Mouse (Mus musculus) adrenal gland, postnatal 14 days (tissue): ENCODE data around the gene Olfr1423. TPM values are rescaled to one million over a fixed set of nuclear protein-coding genes. Genes with fewer than 3 reads are reported as not detected.

Experiments
- total RNA-seq: library from RNA; stranded (reverse); gene quantifications from 2 replicates; pipeline ENCODE4 v1.2.3, GENCODE M21; 2021

The Olfr1423 gene
- total RNA-seq, 1 experiment from 2014 or later: not detected

Other genes starting within 250 kb of the Olfr1423 start
- gene Stx3, start 221.9 kb downstream of the Olfr1423 start, total RNA-seq: 8.0 and 10.1 TPM in 2 replicates
- not detected in 2 replicates for gene Olfr1417, start 202.1 kb downstream of the Olfr1423 start, total RNA-seq
- gene Olfr1418, start 180.3 kb downstream of the Olfr1423 start, total RNA-seq: not detected in 2 replicates
- gene Olfr1419, start 166.2 kb downstream of the Olfr1423 start, total RNA-seq: not detected in 2 replicates
- gene Olfr1420, start 154.8 kb downstream of the Olfr1423 start, total RNA-seq: not detected in 2 replicates
- 30.2 and 31.7 TPM in 2 replicates for gene Patl1, start 128.9 kb downstream of the Olfr1423 start, total RNA-seq
- gene Osbp, start 75.4 kb downstream of the Olfr1423 start, total RNA-seq: 63.9 and 65.6 TPM in 2 replicates
- not detected in 2 replicates for gene Olfr1424, start 21.4 kb upstream of the Olfr1423 start, total RNA-seq
- gene Olfr1425, start 36.4 kb upstream of the Olfr1423 start, total RNA-seq: not detected in 2 replicates
- not detected in 2 replicates for gene Olfr1426, start 50.7 kb upstream of the Olfr1423 start, total RNA-seq
- not detected in 2 replicates for gene Olfr1427, start 62.0 kb upstream of the Olfr1423 start, total RNA-seq
- not detected in 2 replicates for gene Olfr1428, start 74.6 kb upstream of the Olfr1423 start, total RNA-seq
- not detected in 2 replicates for gene Olfr76, start 81.9 kb upstream of the Olfr1423 start, total RNA-seq
- gene Olfr1555-ps1, start 128.8 kb upstream of the Olfr1423 start, total RNA-seq: not detected in 2 replicates
- not detected in 2 replicates for gene Olfr1431, start 159.3 kb upstream of the Olfr1423 start, total RNA-seq
- gene Olfr1432, start 191.3 kb upstream of the Olfr1423 start, total RNA-seq: not detected in 2 replicates
- not detected in 2 replicates for gene Olfr262, start 200.3 kb upstream of the Olfr1423 start, total RNA-seq
- not detected in 2 replicates for gene Olfr235, start 219.7 kb upstream of the Olfr1423 start, total RNA-seq
- not detected in 2 replicates for gene Olfr1434, start 238.5 kb upstream of the Olfr1423 start, total RNA-seq